Mouse (Mus musculus): ENCODE measurements around the gene Hapln1.

GRCm38 (mm10) chr13:89528716-89529115, 10.9 kb upstream of the Hapln1 start:
- no peak for TF ChIP-seq CTCF (IDR thresholded peaks at IDR 0.05; ENCODE audit: low read depth, low read length)
- no peak for TF ChIP-seq POLR2A (IDR thresholded peaks at IDR 0.05; ENCODE audit: insufficient read depth, low read length)
- no peak for TF ChIP-seq EP300 (IDR thresholded peaks at IDR 0.05; ENCODE audit: insufficient read depth, low read depth, low read length)
